Mouse (Mus musculus) E14TG2a.4 (cell line): ENCODE data around the gene Anp32b.

ENCODE experiments used
- CTCF ChIP-seq: conservative IDR thresholded peaks from 2 replicates; pipeline ENCODE4 v1.5.1; 2014; ENCODE audit warnings: low read length
- NANOG ChIP-seq: IDR thresholded peaks from 2 replicates; pipeline ENCODE4 v1.6.1; 2014; ENCODE audit warnings: borderline replicate concordance, low read length, mixed read lengths
- POU5F1 ChIP-seq: IDR thresholded peaks from 2 replicates; pipeline ENCODE4 v1.6.1; 2014; ENCODE audit warnings: low read length, borderline replicate concordance

- TF ChIP-seq CTCF (no peak), NANOG (no peak), POU5F1 (no peak)
Measured at GRCm38 (mm10) chr4:46422625-46423024, 28.1 kb upstream of the Anp32b start.
